Mouse (Mus musculus) kidney, postnatal 4 days (tissue): Measurements from ENCODE around the gene Btaf1.

Source experiments
- DNase-seq, 2 experiments: peaks; one replicate each; pipeline ENCODE4 v3.0.0; 2021; ENCODE audit warnings: mixed read lengths in 2 of 2

The Btaf1 gene

DNA sequence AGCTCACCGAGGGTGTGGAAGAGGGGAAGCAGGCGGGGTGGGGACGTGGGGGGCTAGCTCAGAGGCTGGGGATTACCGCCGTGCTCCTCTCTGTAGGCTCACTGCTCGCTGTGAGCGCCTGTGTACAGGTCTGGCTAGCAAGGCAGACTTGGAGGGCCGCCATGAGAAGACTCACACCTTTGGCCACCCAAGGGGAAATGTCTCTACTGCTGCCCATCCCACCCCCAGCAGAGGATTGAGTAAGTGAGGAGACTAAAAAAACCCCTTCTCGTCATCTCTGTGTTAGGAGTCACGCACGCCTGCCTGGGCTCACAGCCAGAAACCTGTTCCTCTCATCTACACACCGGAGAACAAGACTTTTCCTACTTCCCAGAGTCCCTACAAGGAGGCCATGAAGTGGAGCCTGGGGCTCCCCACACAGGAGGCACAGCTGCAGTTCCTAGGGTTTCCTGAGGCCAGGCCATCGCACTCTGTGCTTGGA is 100.0 kb downstream of the Btaf1 start:
- DNase-seq, result no peak

GRCm38 (mm10) chr19:37026408-37026807 is 100.5 kb downstream of the Btaf1 start:
- peak; percentile 30 to 36 for DNase-seq

DNA sequence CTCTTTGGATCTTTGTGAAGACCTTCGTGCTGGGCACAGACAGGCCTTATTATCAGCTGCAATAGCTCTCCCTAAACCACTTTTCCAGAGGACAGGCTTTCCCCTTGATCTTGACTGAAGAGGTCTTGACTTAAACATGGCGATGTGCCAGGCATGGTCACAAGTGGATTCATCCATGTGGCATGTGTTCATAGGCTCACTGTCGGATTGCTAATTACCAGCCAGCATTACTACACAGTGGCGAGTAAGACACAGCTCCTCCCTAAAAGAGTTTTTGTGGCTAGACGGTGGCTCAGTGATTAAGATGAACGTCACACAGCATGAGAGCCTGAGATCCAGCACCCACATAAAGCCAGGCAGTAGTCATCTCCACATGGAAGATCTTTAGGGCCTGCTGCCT is 103.9 kb downstream of the Btaf1 start:
- no peak for DNase-seq

GRCm38 (mm10) chr19:37031446-37031845 is 105.6 kb downstream of the Btaf1 start:
- no peak for DNase-seq

DNA sequence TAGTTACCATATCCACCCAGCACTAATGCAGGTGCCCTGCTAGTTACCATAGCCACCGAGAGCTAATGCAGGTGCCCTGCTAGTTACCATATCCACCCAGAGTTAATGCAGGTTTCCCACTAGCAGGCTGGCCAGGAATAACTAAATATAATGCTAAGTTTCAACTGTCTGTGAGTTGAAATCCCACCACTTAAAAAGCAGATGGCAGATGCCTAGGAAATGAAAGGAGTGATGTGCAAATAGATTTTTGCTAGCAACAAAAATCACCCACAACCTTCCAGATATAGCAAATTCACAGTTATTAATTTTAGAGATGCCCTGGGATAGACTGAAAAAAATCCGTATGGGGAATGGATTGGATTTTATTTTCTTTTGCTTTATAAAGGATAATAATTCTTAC is 106.5 kb downstream of the Btaf1 start:
- no peak for DNase-seq

- DNase-seq, result no peak
Observed at GRCm38 (mm10) chr19:37040906-37041305, 115.0 kb downstream of the Btaf1 start.

- no peak for DNase-seq
Observed at GRCm38 (mm10) chr19:37044431-37044830, 118.6 kb downstream of the Btaf1 start.

DNA sequence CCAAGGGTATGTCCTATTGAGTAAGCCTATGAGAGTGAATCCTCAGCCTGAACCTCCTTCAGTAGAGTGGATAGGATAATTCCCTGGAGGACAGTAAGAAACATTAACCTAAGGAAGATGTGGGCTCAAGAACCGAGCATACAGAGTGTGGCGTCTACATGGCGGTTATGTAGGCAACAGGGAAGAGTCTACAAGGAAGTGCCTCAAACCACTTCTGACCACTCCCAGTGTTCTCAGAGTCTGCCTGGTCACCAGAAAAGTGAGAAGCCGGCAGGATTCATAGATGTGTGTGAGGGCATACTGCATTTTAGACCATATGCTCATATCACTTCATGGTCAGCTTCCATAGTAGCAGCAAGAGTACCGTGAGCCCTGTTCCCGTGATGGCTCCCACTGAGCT is 122.6 kb downstream of the Btaf1 start:
- no peak for DNase-seq

DNA sequence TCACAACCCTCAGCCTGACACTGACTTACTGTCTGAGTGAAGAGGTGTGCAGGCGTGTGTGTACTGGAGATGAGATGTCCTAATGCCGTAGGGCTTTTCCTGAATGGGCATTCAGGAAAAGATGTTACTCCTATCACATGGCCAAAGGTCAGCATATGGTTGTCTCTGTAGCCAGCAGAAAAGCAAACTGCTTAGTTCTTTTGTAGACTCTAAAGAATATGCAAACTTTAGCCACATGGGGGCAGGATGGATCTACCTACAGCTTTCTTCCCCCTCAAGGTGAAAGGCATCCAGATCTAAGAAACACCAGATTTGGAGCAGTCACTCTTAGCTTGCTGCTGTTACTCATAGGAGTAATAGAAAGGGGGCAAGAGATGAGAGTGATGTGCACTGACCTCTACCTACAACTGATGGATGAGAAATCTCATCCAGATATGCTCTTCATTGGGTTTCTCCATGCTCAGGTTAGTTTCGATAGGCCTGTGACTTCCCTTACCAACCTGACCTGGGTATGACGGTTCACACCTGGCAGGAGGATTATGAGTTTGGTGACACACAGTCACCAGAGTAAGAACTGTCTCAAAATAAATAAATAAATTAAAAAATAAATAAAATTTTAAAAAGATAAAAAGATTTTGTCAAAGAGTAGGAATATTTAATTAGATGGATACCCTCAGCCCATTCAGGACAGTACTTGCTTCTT is 124.9 kb downstream of the Btaf1 start:
- DNase-seq, result peak; percentile 50 to 61

- no peak for DNase-seq
Observed at GRCm38 (mm10) chr19:37055976-37056556, 130.2 kb downstream of the Btaf1 start.

GRCm38 (mm10) chr19:37057161-37057905 is 131.5 kb downstream of the Btaf1 start:
- DNase-seq, result no peak

- DNase-seq, result peak; percentile 12 to 35
Observed at GRCm38 (mm10) chr19:37059623-37060022, 133.7 kb downstream of the Btaf1 start.

DNA sequence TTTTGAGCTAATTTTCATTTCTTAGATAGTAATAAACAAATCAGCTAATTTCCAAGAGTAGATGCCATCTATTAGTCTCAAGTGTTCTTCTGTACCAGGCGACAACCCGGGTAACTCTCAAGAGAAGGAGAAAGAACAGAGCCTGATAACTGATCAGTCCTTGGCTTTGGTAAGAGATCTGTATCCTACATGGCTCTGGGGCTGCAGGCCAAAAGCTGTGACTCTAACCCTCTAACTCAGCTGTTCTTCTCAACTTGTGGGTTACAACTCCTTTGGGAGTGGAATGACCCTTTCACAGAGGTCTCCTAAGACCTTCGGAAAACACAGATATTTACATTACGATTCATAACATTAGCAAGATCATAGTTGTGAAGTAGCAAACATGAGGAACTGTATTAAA is 134.2 kb downstream of the Btaf1 start:
- DNase-seq, result no peak
